Mouse (Mus musculus): ENCODE measurements at regions not wholly inside any gene's neighbourhood (a gene's known extent, or its start where the extent isn't known, plus 50 kb on each side); places are given as distances from the start of the nearest gene placed in this dataset.

GRCm38 (mm10) chr7:98783954-98784353, 51.0 kb upstream of the Wnt11 start:
- Histone ChIP-seq H3K4me3 (ENCODE audit: low read length) (no peak overlapping the region), H3K9ac (ENCODE audit: low read length) (no peak overlapping the region; the same call in 1 of the 2 replicates)

GRCm38 (mm10) chr7:98784369-98784931, 50.5 kb upstream of the Wnt11 start:
- Histone ChIP-seq H3K9ac (ENCODE audit: low read length) (peak overlapping the region; percentile 40; the same call in 1 of the 2 replicates), H3K4me1 (replicated peaks; ENCODE audit: control insufficient read depth, insufficient read depth, low read length) (peaks cover 24% of the 10 kb centered on the region), H3K4me2 (ENCODE audit: low read depth, low read length) (0 out of 2 replicates have a peak overlapping the region, but pooled peaks have one; percentile 15), H3K27ac (ENCODE audit: low read length) (peak overlapping the region; percentile 90), H3K4me3 (ENCODE audit: low read length) (no peak overlapping the region), H3K36me3 (ENCODE audit: control insufficient read depth, insufficient read depth, low read length) (no peaks in the 10 kb centered on the region), H3K9me3 (ENCODE audit: control insufficient read depth, low read length) (no peaks in the 10 kb centered on the region), H3K27me3 (ENCODE audit: control insufficient read depth, insufficient read depth, low read depth, low read length) (no peaks in the 10 kb centered on the region)
- WGBS, result 16% methylated on average over 15 of the region's 15 CpGs
- peak; percentile 64 for ATAC-seq (ENCODE audit: low read depth)

More at GRCm38 (mm10) chr7:98783954-98784353, 51.0 kb upstream of the Wnt11 start:
- Histone ChIP-seq H3K4me2 (ENCODE audit: low read depth, low read length) (0 out of 2 replicates have a peak overlapping the region, but pooled peaks have one; percentile 15), H3K9me3 (ENCODE audit: control insufficient read depth, low read length) (no peaks in the 10 kb centered on the region), H3K4me1 (replicated peaks; ENCODE audit: control insufficient read depth, insufficient read depth, low read length) (peaks cover 24% of the 10 kb centered on the region), H3K36me3 (ENCODE audit: control insufficient read depth, insufficient read depth, low read length) (no peaks in the 10 kb centered on the region), H3K27me3 (ENCODE audit: control insufficient read depth, insufficient read depth, low read depth, low read length) (no peaks in the 10 kb centered on the region), H3K27ac (ENCODE audit: low read length) (peak overlapping the region; percentile 90)
- 1% methylated on average over 7 of the region's 7 CpGs for WGBS
- peak; percentile 91 for ATAC-seq (ENCODE audit: low read depth)

All from lung, embryonic 16.5 days (tissue).